Mouse (Mus musculus) embryo, embryonic 11.5 days (tissue): ENCODE results near the gene Urb2.
"Not testable (repeated sequence)": the region's sequence is repeated elsewhere in the genome, so short reads cannot be mapped to it uniquely, and the experiment has no call there.

Experiments
- DNase-seq: peaks from one replicate; pipeline ENCODE4 v3.0.0-alpha.2; 2012; ENCODE audit warnings: low read depth, low spot score

The Urb2 gene

GRCm38 (mm10) chr8:124014751-124015150 lies 6.6 kb upstream of the Urb2 start:
- DNase-seq, result no peak

- DNase-seq, result peak; percentile 1
These were observed 1.5 kb upstream of the Urb2 start for GRCm38 (mm10) chr8:124019782-124020181.

- DNase-seq, result peak; percentile 62
These were observed 670 bp upstream of the Urb2 start for GRCm38 (mm10) chr8:124020439-124021236.

DNA sequence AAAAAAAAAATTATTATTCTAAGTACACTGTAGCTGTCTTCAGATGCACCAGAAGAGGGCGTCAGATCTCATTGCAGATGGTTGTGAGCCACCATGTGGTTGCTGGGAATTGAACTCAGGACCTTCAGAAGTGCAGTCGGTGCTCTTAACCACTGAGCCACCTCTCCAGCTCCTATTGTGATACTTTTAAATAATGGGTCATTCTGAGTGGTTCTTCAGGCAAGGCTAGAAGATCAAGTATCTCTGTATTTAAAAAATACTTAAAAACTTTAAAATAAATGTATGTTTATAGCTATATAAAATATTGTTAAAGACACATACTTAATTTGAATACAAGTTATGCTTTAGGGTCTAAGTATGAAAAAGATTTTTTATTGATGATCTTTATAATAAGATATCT lies 5.0 kb downstream of the Urb2 start:
- DNase-seq, result not testable (repeated sequence)

GRCm38 (mm10) chr8:124027831-124028230 lies 6.5 kb downstream of the Urb2 start:
- no peak for DNase-seq

GRCm38 (mm10) chr8:124033400-124033799 lies 12.1 kb downstream of the Urb2 start:
- DNase-seq, result no peak

GRCm38 (mm10) chr8:124038121-124038520 lies 16.8 kb downstream of the Urb2 start:
- no peak for DNase-seq

GRCm38 (mm10) chr8:124039351-124039750 lies 18.0 kb downstream of the Urb2 start:
- DNase-seq, result no peak

GRCm38 (mm10) chr8:124042201-124042600 lies 20.9 kb downstream of the Urb2 start:
- DNase-seq, result no peak

DNA sequence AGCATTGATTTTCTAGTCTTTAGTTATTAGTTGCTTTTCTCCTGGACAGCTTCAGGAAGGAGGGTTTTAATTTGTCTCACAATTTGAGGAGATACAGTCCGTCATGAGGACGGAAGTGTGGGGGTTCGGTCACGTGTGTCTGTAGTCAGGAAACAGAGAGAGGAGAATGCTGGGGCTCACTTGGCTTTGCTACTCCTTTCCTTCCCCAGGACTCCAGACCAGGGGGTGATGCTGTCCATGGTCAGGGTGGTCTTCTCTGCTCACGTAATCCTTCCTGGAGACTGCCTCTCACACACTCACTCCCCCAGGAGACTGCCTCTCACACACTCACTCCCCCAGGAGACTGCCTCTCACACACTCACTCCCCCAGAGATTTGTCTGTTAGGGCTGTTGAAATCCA lies 23.1 kb downstream of the Urb2 start:
- no peak for DNase-seq

GRCm38 (mm10) chr8:124044931-124045330 lies 23.6 kb downstream of the Urb2 start:
- no peak for DNase-seq

DNA sequence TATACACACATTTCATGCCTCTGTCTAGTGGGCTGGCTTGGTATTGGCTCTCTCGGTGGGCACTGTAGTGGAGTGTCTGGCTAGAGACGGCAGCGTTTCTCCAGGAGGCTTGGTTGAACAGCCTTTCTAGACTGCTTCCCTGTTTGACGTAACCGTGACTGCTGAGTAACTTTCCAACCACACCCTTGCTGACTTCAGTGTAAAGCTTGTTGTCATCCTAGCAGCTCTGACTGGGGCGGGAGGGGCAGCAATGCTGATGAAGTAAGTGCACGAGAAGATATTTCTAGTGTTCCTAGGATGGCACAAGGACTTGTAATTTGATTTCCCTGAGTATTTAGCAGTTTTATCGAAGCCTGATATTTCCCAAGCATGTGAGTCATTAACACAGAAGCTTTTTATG lies 24.5 kb downstream of the Urb2 start:
- DNase-seq, result no peak

DNA sequence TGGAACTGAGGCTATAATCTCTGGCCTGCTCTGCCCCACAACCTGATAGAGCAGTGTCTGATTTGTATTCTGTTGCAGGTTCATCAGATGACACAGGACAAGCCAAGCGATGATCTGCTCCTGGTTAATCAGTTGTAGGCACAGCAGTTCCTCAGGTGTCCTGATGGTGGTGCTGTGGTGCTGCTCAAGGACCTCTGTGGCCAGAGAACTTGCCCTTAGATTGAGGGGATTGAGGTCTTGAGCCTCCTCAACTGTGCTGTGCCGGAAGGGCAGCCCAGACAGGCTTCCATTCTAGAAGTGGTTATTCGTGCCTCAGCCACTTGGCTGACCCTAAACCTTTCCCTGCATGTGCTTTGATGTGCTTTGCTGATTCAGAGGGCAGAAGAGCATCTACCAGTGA lies 30.8 kb downstream of the Urb2 start:
- peak; percentile 37 for DNase-seq

GRCm38 (mm10) chr8:124052568-124052967 lies 31.3 kb downstream of the Urb2 start:
- DNase-seq, result no peak

GRCm38 (mm10) chr8:124056832-124057655 lies 35.7 kb downstream of the Urb2 start:
- DNase-seq, result no peak

- no peak for DNase-seq
These were observed 45.2 kb downstream of the Urb2 start for GRCm38 (mm10) chr8:124066325-124067058.

- no peak for DNase-seq
These were observed 45.9 kb downstream of the Urb2 start for GRCm38 (mm10) chr8:124067059-124067750.

DNA sequence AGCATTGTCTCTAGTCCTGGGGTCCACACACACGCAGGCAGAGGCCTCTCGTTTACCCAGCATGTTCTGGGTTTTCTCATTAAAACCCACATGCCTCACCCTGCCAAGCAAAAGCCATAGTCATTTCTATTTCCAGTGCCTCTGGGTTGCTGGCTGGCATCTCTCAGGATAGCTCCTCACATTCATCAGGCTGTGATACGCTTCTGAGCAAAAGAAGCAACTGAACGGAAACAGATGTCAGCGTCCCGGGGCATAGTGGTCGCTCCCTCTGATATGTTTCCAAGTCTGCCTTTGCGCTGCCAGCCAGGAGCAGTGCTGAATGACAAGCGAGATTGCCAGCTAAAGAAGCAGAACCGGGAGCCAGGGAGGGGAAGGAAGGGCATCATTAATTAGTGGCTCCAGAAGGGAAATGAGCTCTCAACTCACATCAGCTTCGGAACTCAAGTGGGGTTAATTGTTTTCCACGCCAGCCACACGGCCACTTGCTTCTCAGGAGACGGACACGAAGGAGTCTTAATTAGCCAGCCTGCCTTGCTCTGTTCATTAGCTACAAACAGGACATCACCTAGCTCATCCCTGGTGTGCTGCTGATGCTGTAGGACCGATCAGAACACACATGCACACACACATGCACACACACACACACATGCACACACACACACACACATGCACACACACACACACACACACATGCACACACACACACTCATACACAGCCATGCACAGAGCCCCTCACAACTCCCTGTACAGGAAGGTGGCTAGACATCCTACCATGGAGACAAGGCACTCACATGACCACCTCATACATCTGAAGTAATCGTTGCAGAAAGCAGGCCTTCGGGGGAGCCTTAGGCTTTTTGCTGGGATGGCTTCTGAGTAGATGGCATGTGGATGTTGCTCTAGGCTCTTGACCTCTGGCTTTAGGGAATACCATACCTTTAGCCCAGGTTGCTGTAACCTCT lies 49.3 kb downstream of the Urb2 start:
- DNase-seq, result peak; percentile 17

DNA sequence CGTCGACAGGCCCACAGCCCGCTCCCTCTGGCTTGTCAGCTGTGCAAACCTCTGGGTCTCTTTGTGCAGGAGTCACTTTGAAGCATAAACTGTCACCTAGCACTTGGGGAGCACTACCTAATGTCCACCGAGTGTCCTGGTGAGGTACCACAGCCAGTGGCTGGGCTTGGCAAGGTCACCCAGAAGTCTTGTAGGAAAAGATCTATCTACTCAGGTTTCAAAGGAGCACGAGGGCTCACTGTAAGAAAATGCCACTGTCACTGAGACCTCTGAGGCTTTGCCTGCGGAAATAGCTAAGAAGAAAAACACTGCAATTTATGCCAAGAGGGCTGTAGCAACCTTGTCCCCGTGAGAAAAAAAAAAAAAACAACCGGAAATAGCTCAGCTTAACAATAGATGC lies 54.7 kb downstream of the Urb2 start:
- DNase-seq, result no peak

GRCm38 (mm10) chr8:124076416-124076815 lies 55.1 kb downstream of the Urb2 start:
- DNase-seq, result no peak
